Mouse (Mus musculus): ENCODE measurements at regions not wholly inside any gene's neighbourhood (a gene's known extent, or its start where the extent isn't known, plus 50 kb on each side); places are given as distances from the start of the nearest gene placed in this dataset.

DNA sequence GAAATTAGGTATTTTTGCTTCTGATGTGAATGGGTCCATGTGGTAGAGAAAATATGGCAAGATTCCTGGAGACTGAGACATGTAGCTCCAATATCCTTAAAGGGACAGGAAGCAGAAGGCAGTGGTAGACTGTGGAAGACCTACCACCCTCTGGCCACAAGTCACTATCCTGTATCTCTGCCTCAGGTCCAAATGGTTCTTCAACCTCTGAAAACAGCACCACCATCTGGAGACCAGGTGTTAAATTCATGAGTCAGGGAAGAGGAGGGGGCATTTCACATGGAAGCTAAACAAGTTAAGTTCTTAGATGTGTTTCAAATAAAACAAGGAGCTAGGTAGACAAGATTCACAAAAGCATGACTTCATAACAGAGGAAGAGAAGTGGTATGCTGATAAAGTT is 739.5 kb downstream of the Tmem114 start:
- no peak overlapping the region for H3K27ac ChIP-seq (ENCODE audit: low read depth, low read length)
- H3K4me1 ChIP-seq (replicated peaks; ENCODE audit: control insufficient read depth, insufficient read depth, low read length) = no peaks in the 10 kb centered on the region
- no peak overlapping the region for H3K4me3 ChIP-seq (ENCODE audit: low read depth, low read length)
- H3K27me3 ChIP-seq (replicated peaks; ENCODE audit: control insufficient read depth, insufficient read depth, low read length) = no peaks in the 10 kb centered on the region
- no peak for ATAC-seq
- no peak overlapping the region for H3K4me2 ChIP-seq (replicated peaks; ENCODE audit: low read depth)
- H3K9me3 ChIP-seq (ENCODE audit: control insufficient read depth) = no peaks in the 10 kb centered on the region
- TF ChIP-seq CTCF (IDR thresholded peaks at IDR 0.05; ENCODE audit: low read depth) = 0 out of 2 replicates have a peak, but pooled peaks have one; percentile 4
- H3K9ac ChIP-seq (ENCODE audit: low read depth, low read length) = no peak overlapping the region
- H3K36me3 ChIP-seq (ENCODE audit: control insufficient read depth, insufficient read depth) = no peaks in the 10 kb centered on the region

DNA sequence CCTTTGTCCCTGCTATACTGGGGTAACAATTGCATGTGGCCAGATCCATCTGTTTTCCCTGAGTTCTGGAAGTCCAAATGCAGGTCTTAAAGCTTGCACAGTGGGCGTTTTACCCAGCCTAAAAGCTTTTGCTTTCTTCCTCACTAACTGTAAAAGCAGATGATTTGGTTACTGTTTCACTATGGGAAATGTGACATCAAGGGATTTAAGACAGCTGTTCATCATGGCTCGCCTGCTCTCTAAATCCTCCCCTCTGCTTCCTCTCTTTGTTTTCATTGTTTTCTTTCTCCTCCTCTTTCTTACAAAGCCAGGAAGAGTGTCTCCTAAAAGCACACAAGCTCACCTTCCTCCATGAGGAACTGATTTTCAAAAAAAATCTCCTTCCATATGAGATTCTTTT is 758.8 kb downstream of the Tmem114 start:
- Histone ChIP-seq H3K9me3 (ENCODE audit: control insufficient read depth) (no peaks in the 10 kb centered on the region), H3K27ac (ENCODE audit: low read depth, low read length) (no peak overlapping the region), H3K27me3 (replicated peaks; ENCODE audit: control insufficient read depth, insufficient read depth, low read length) (no peaks in the 10 kb centered on the region), H3K9ac (ENCODE audit: low read depth, low read length) (no peak overlapping the region), H3K4me3 (ENCODE audit: low read depth, low read length) (no peak overlapping the region), H3K4me2 (replicated peaks; ENCODE audit: low read depth) (no peak overlapping the region), H3K36me3 (ENCODE audit: control insufficient read depth, insufficient read depth) (no peaks in the 10 kb centered on the region), H3K4me1 (replicated peaks; ENCODE audit: control insufficient read depth, insufficient read depth, low read length) (no peaks in the 10 kb centered on the region)
- TF ChIP-seq CTCF (IDR thresholded peaks at IDR 0.05; ENCODE audit: low read depth) = no peak
- WGBS = 30% methylated on average over 2 of the region's 2 CpGs
- no peak for ATAC-seq

DNA sequence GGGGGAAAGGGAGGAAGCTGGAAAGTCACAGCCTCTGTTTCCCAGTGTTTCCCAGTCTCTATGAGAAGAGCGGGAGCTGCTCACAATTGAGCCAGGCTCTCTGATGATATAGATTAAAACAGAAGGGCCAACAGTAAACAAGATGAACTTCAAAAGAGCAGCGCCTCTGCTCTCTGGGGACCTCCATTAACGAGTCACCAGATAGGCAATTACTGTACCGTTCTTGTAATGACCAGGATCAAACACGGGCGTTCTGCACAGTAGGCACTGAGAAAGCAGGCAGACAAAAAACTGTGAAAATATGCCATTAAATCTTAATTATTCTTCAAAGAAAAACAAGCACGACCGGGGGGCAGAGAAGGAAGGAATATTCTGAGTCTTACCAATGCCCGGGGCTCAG is 766.8 kb downstream of the Tmem114 start:
- TF ChIP-seq CTCF (IDR thresholded peaks at IDR 0.05; ENCODE audit: low read depth) = no peak
- Histone ChIP-seq H3K9ac (ENCODE audit: low read depth, low read length) (no peak overlapping the region), H3K9me3 (ENCODE audit: control insufficient read depth) (no peaks in the 10 kb centered on the region), H3K27ac (ENCODE audit: low read depth, low read length) (no peak overlapping the region), H3K4me1 (replicated peaks; ENCODE audit: control insufficient read depth, insufficient read depth, low read length) (no peaks in the 10 kb centered on the region), H3K4me2 (replicated peaks; ENCODE audit: low read depth) (no peak overlapping the region), H3K27me3 (replicated peaks; ENCODE audit: control insufficient read depth, insufficient read depth, low read length) (no peaks in the 10 kb centered on the region), H3K4me3 (ENCODE audit: low read depth, low read length) (no peak overlapping the region), H3K36me3 (ENCODE audit: control insufficient read depth, insufficient read depth) (no peaks in the 10 kb centered on the region)
- WGBS = 65% methylated on average over 9 of the region's 9 CpGs
- no peak for ATAC-seq

GRCm38 (mm10) chr16:7654451-7654850 is 770.5 kb downstream of the Tmem114 start:
- H3K4me2 ChIP-seq (replicated peaks; ENCODE audit: low read depth) = no peak overlapping the region
- no peaks in the 10 kb centered on the region for H3K9me3 ChIP-seq (ENCODE audit: control insufficient read depth)
- H3K9ac ChIP-seq (ENCODE audit: low read depth, low read length) = no peak overlapping the region
- WGBS = 86% methylated on average over 6 of the region's 6 CpGs
- no peak for ATAC-seq
- H3K4me1 ChIP-seq (replicated peaks; ENCODE audit: control insufficient read depth, insufficient read depth, low read length) = no peaks in the 10 kb centered on the region
- H3K36me3 ChIP-seq (ENCODE audit: control insufficient read depth, insufficient read depth) = no peaks in the 10 kb centered on the region
- no peaks in the 10 kb centered on the region for H3K27me3 ChIP-seq (replicated peaks; ENCODE audit: control insufficient read depth, insufficient read depth, low read length)
- TF ChIP-seq CTCF (IDR thresholded peaks at IDR 0.05; ENCODE audit: low read depth) = no peak
- no peak overlapping the region for H3K4me3 ChIP-seq (ENCODE audit: low read depth, low read length)
- H3K27ac ChIP-seq (ENCODE audit: low read depth, low read length) = no peak overlapping the region

DNA sequence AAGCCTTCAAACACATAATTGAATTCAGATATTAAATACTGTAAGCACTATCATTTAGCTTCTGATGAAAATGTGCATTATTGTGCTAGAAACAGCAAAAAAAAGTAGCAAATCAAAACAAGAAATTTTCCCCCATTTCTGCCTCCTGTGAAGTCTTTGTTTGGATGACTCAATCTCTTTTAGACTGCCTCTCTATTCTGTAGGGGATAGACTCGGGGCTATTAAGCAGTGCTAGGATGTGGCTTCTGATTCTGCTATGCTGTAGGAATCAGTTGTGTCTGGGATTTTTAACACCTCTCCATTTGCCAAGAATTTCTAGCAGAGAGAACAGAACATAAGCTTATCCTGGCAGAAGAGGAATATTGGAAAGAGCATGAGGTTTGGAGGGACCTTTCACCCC is 775.2 kb downstream of the Tmem114 start:
- Histone ChIP-seq H3K36me3 (ENCODE audit: control insufficient read depth, insufficient read depth) (no peaks in the 10 kb centered on the region), H3K4me3 (ENCODE audit: low read depth, low read length) (no peak overlapping the region), H3K9ac (ENCODE audit: low read depth, low read length) (no peak overlapping the region), H3K27me3 (replicated peaks; ENCODE audit: control insufficient read depth, insufficient read depth, low read length) (no peaks in the 10 kb centered on the region), H3K4me1 (replicated peaks; ENCODE audit: control insufficient read depth, insufficient read depth, low read length) (no peaks in the 10 kb centered on the region), H3K4me2 (replicated peaks; ENCODE audit: low read depth) (no peak overlapping the region), H3K9me3 (ENCODE audit: control insufficient read depth) (no peaks in the 10 kb centered on the region), H3K27ac (ENCODE audit: low read depth, low read length) (no peak overlapping the region)
- ATAC-seq = no peak
- 55% methylated on average over 1 of the region's 1 CpGs for WGBS
- TF ChIP-seq CTCF (IDR thresholded peaks at IDR 0.05; ENCODE audit: low read depth) = no peak

GRCm38 (mm10) chr16:7647275-7647926 is 777.5 kb downstream of the Tmem114 start:
- H3K4me3 ChIP-seq (ENCODE audit: low read depth, low read length) = no peak overlapping the region
- no peak overlapping the region for H3K9ac ChIP-seq (ENCODE audit: low read depth, low read length)
- H3K27ac ChIP-seq (ENCODE audit: low read depth, low read length) = no peak overlapping the region
- no peaks in the 10 kb centered on the region for H3K36me3 ChIP-seq (ENCODE audit: control insufficient read depth, insufficient read depth)
- H3K4me2 ChIP-seq (replicated peaks; ENCODE audit: low read depth) = no peak overlapping the region
- ATAC-seq = no peak
- H3K9me3 ChIP-seq (ENCODE audit: control insufficient read depth) = no peaks in the 10 kb centered on the region
- no peak for TF ChIP-seq CTCF (IDR thresholded peaks at IDR 0.05; ENCODE audit: low read depth)
- H3K27me3 ChIP-seq (replicated peaks; ENCODE audit: control insufficient read depth, insufficient read depth, low read length) = no peaks in the 10 kb centered on the region
- H3K4me1 ChIP-seq (replicated peaks; ENCODE audit: control insufficient read depth, insufficient read depth, low read length) = no peaks in the 10 kb centered on the region

DNA sequence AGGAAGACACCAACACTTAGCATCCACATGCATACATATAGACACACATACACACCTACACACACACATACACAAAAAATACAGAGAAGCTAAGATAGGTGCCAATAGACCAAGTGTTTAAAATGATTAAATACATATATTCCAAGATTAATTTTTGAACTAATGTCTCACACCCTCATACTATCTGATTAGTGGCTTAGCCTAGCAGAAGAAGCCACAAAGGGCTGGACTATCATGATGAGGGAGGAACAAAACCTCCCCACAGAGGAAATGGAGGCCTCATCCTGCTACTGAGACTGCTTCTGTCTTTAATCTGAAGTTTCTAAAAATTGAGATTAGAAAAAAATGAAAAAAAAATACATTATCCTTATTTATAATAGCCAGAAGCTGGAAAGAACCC is 780.6 kb downstream of the Tmem114 start:
- Histone ChIP-seq H3K9ac (ENCODE audit: low read depth, low read length) (no peak overlapping the region), H3K4me2 (replicated peaks; ENCODE audit: low read depth) (no peak overlapping the region), H3K4me3 (ENCODE audit: low read depth, low read length) (no peak overlapping the region), H3K27ac (ENCODE audit: low read depth, low read length) (no peak overlapping the region), H3K36me3 (ENCODE audit: control insufficient read depth, insufficient read depth) (no peaks in the 10 kb centered on the region), H3K27me3 (replicated peaks; ENCODE audit: control insufficient read depth, insufficient read depth, low read length) (no peaks in the 10 kb centered on the region), H3K4me1 (replicated peaks; ENCODE audit: control insufficient read depth, insufficient read depth, low read length) (no peaks in the 10 kb centered on the region), H3K9me3 (ENCODE audit: control insufficient read depth) (no peaks in the 10 kb centered on the region)
- no peak for ATAC-seq
- no peak for TF ChIP-seq CTCF (IDR thresholded peaks at IDR 0.05; ENCODE audit: low read depth)

Data from intestine, postnatal 0 days (tissue).